Mouse (Mus musculus) urinary bladder, postnatal 36 days (tissue): ENCODE results near the gene Necap1.
A peak's percentile ranks its signal among the peaks of the same experiment; 100 is the strongest.

ENCODE experiments used
- DNase-seq, 2 experiments: peaks; one replicate each; pipeline ENCODE4 v3.0.0; 2022; ENCODE audit warnings: low spot score in 2 of 2, mixed read lengths in 1 of 2

Gene Necap1

GRCm38 (mm10) chr6:122883603-122884002 is 9.3 kb downstream of the Necap1 start:
- no peak for DNase-seq

GRCm38 (mm10) chr6:122889599-122889998 is 15.3 kb downstream of the Necap1 start:
- no peak for DNase-seq

DNA sequence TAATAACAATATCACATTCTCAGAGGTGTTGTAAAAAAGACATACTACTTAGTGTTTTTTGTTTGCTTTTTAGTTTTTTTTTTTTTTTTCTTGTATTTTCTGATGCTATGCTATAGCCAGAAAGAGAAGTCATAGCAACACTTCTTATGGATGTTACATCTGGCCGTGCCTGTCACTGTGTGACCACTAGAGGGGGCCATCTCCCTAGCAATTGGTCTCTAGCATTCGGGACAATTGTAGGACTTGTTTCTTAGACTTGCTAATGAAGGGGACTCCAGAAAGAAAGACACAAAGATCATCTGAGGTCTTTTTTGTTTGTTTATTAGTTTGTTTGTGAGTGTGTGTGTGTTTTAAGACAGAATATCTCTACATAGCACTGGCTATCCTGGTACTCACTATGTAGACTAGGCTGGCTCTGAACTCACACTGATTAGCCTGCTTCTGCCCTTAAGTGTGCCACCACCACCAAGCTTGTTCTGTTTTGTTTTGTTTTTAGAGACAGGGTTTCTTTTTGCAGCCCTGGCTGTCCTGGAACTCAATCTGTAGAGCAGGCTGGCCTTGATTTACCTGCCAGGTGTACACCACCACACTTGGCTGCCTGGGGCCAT is 18.3 kb downstream of the Necap1 start:
- DNase-seq = peak in 1 of 2 experiments; percentile 38

DNA sequence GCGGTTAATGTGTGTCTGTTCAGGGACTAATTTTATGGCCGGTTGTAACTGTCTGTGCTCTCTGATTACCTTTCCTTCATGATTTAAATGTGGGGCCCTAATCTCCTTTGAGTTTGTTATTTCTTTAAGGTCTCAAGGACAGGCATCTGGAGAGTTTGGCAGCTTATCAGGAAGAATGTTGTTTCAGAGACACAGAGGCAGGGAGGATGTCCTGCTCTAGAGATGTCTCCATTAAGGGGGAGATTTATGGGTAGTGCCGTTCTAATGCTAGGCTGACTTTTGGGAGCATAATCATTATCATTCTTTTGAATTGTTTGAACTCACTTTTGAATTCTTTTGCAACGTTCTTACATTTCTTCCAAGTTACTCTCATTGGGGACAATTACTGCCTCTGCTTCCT is 45.6 kb downstream of the Necap1 start:
- DNase-seq = no peak

GRCm38 (mm10) chr6:122921451-122921850 is 47.2 kb downstream of the Necap1 start, which contains the start of gene Clec4a1:
Gene Clec4a1, plus strand, starts transcription at chr6:122921848.
- no peak for DNase-seq

- no peak for DNase-seq
Observed at GRCm38 (mm10) chr6:122934845-122935244, 60.6 kb downstream of the Necap1 start.
